Mouse (Mus musculus): Measurements from ENCODE around the gene T.

GRCm38 (mm10) chr17:8461568-8461967 lies 27.3 kb downstream of the T start:
- TF ChIP-seq CTCF (IDR thresholded peaks at IDR 0.05; ENCODE audit: extremely low read depth, insufficient read depth, insufficient read length, insufficient replicate concordance) (peak; percentile 63; the same call in 1 of the 2 replicates), POLR2A (IDR thresholded peaks at IDR 0.05; ENCODE audit: low read depth, low read length) (no peak)

Data from spleen, adult 2 months (tissue).